ENCODE assay signal across 29 mouse cellular contexts in genomic region chr14:101593340-101593739, GRCm38 (mm10).
"Had no signal": no experiment of that assay in that cellular context is flagged by ENCODE, and none has a peak within 500 bp of the region (broad histone marks: within the 10 kb centered on the region; RNA-seq: fewer than 3 reads in every experiment).

No protein-coding gene starts in this region.

- H3K9me3 ChIP-seq: heart, embryonic 13.5 days; heart, embryonic 15.5 days; hindbrain, embryonic 10.5 days; hindbrain, embryonic 12.5 days; intestine, embryonic 15.5 days; limb, embryonic 13.5 days; limb, embryonic 15.5 days; liver, embryonic 12.5 days had no signal

- DNase-seq: gastrocnemius, adult 2 months; gastrocnemius, postnatal 10 days; gastrocnemius, postnatal 25 days; heart, adult 2 months; heart, postnatal 14 days; heart, postnatal 4 days; kidney, adult 18-20 months; kidney, adult 8-10 months; kidney, postnatal 10 days; kidney, postnatal 25 days; kidney, postnatal 4 days; layer of hippocampus, adult 9-11 months; layer of hippocampus, postnatal 36 days; left cerebral cortex, postnatal 4 days had no signal

- H3K9ac ChIP-seq: heart, embryonic 13.5 days; heart, embryonic 15.5 days; hindbrain, embryonic 12.5 days; hindbrain, embryonic 14.5 days; intestine, embryonic 15.5 days; limb, embryonic 13.5 days; limb, embryonic 15.5 days; liver, embryonic 12.5 days; liver, embryonic 14.5 days had no signal

- ATAC-seq: hindbrain, embryonic 16.5 days; inflammation-experienced regulatory T-cells, adult 6 months; intestine, postnatal 0 days; liver, embryonic 12.5 days had no signal

- H3K36me3 ChIP-seq: heart, embryonic 15.5 days; hindbrain, embryonic 10.5 days; hindbrain, embryonic 12.5 days; intestine, embryonic 15.5 days; limb, embryonic 13.5 days; limb, embryonic 15.5 days; liver, embryonic 12.5 days had no signal

- H3K4me2 ChIP-seq: heart, embryonic 11.5 days; heart, embryonic 13.5 days; heart, embryonic 15.5 days; hindbrain, embryonic 12.5 days; hindbrain, embryonic 14.5 days; intestine, embryonic 15.5 days; limb, embryonic 13.5 days; limb, embryonic 15.5 days; liver, embryonic 12.5 days had no signal

- H3K4me3 ChIP-seq: gastrocnemius, adult 2 months; heart, adult 2 months; heart, embryonic 13.5 days; heart, embryonic 15.5 days; hindbrain, embryonic 10.5 days; hindbrain, embryonic 12.5 days; intestine, embryonic 15.5 days; layer of hippocampus, adult 2 months; limb, embryonic 13.5 days; limb, embryonic 15.5 days; liver, embryonic 12.5 days had no signal

- H3K27ac ChIP-seq: gastrocnemius, adult 2 months; heart, adult 2 months; heart, embryonic 13.5 days; heart, embryonic 15.5 days; hindbrain, embryonic 10.5 days; hindbrain, embryonic 12.5 days; hindbrain, embryonic 14.5 days; intestine, embryonic 15.5 days; layer of hippocampus, adult 2 months; limb, embryonic 13.5 days; limb, embryonic 15.5 days; liver, embryonic 12.5 days; liver, embryonic 14.5 days had no signal

- H3K4me1 ChIP-seq: hindbrain, embryonic 10.5 days; hindbrain, embryonic 12.5 days; intestine, embryonic 15.5 days; limb, embryonic 13.5 days; limb, embryonic 15.5 days; liver, embryonic 12.5 days had no signal

- H3K27me3 ChIP-seq: heart, embryonic 13.5 days; heart, embryonic 15.5 days; hindbrain, embryonic 12.5 days; intestine, embryonic 15.5 days; limb, embryonic 13.5 days; limb, embryonic 15.5 days; liver, embryonic 12.5 days had no signal
